Mouse (Mus musculus) megakaryocyte, adult 5-6 weeks (primary cell): ENCODE data around the gene Pmpcb. TPM values are rescaled to one million over a fixed set of nuclear protein-coding genes. Genes with fewer than 3 reads are reported as not detected.

Source experiments
- ATAC-seq: 2 replicates; pipeline ENCODE4 v1.8.0; 2016; ENCODE audit warnings: mild to moderate bottlenecking, inconsistent platforms; ENCODE audit not compliant: poor library complexity, severe bottlenecking
- total RNA-seq, 2 experiments: library from RNA; stranded (forward) in 1 of 2; stranded (reverse) in 1 of 2; fragments of 153-499, 151-499 nt in 1 of 2; fragments of 221-1000, 200-1000 nt in 1 of 2; gene quantifications; 2 replicates each; pipeline versions ENCODE4 v1.2.3 to v1.2.4; 2015 to 2017

The Pmpcb gene
- total RNA-seq, 2 experiments from 2014 or later, result 57.5 to 65.4 TPM

GRCm38 (mm10) chr5:21787186-21788105, 50.5 kb downstream of the Pmpcb start:
- no peak for ATAC-seq

- no peak for ATAC-seq
Observed at GRCm38 (mm10) chr5:21789061-21789460, 52.1 kb downstream of the Pmpcb start.

- ATAC-seq, result no peak
Observed at GRCm38 (mm10) chr5:21792166-21792565, 55.2 kb downstream of the Pmpcb start.

- no peak for ATAC-seq
Observed at GRCm38 (mm10) chr5:21802907-21803306, 66.0 kb downstream of the Pmpcb start.

- ATAC-seq, result no peak
Observed at GRCm38 (mm10) chr5:21803691-21804188, 66.8 kb downstream of the Pmpcb start.

- no peak for ATAC-seq
Observed at GRCm38 (mm10) chr5:21804837-21805236, 67.9 kb downstream of the Pmpcb start.

Other genes starting within 250 kb of the Pmpcb start
- gene Lrrc17, start 193.6 kb upstream of the Pmpcb start, total RNA-seq (2015), result not detected in 2 replicates
- gene Lrrc17, start 193.6 kb upstream of the Pmpcb start, total RNA-seq (2017), result not detected in 2 replicates
- gene Fbxl13, start 91.5 kb upstream of the Pmpcb start, total RNA-seq (2015), result 0.23 TPM in 1 of 2 replicates, not detected in the other
- not detected in 2 replicates for gene Fbxl13, start 91.5 kb upstream of the Pmpcb start, total RNA-seq (2017)
- gene Armc10, start 91.3 kb upstream of the Pmpcb start, total RNA-seq (2015), result 27.5 and 33.1 TPM in 2 replicates
- 27.0 and 30.3 TPM in 2 replicates for gene Armc10, start 91.3 kb upstream of the Pmpcb start, total RNA-seq (2017)
- gene Napepld, start 35.7 kb upstream of the Pmpcb start, total RNA-seq (2015), result 1.7 and 2.1 TPM in 2 replicates
- gene Napepld, start 35.7 kb upstream of the Pmpcb start, total RNA-seq (2017), result 0.62 and 1.2 TPM in 2 replicates
- gene Dnajc2, start 48.1 kb downstream of the Pmpcb start, total RNA-seq (2015), result 51.2 and 64.5 TPM in 2 replicates
- gene Dnajc2, start 48.1 kb downstream of the Pmpcb start, total RNA-seq (2017), result 80.0 and 85.3 TPM in 2 replicates
- gene Psmc2, start 48.1 kb downstream of the Pmpcb start, total RNA-seq (2015), result 87.2 and 99.0 TPM in 2 replicates
- 71.2 and 76.6 TPM in 2 replicates for gene Psmc2, start 48.1 kb downstream of the Pmpcb start, total RNA-seq (2017)
- not detected in 2 replicates for gene Slc26a5, start 128.5 kb downstream of the Pmpcb start, total RNA-seq (2015)
- gene Slc26a5, start 128.5 kb downstream of the Pmpcb start, total RNA-seq (2017), result not detected in 2 replicates